Mouse (Mus musculus) large intestine, adult 2 months (tissue): ENCODE measurements around the gene Gucy2g. TPM values are rescaled to one million over a fixed set of nuclear protein-coding genes. Genes with fewer than 3 reads are reported as not detected.
"Not testable (repeated sequence)": the region's sequence is repeated elsewhere in the genome, so short reads cannot be mapped to it uniquely, and the experiment has no call there.

Source experiments
- DNase-seq: peaks from one replicate; pipeline ENCODE4 v3.0.0-alpha.2; 2012; ENCODE audit warnings: low read depth, low spot score
- WGBS: fragments of 180-500 bp; shearing (Covaris S2); methylation state at CpG from one replicate; pipeline ENCODE4 v1.1.7; 2018; 5-methylcytosine and 5-hydroxymethylcytosine counted together
- polyA plus RNA-seq: library from polyadenylated mRNA; depleted of rRNA; stranded (reverse); fragments of >200 nt; gene quantifications from 2 replicates; pipeline ENCODE4 v1.2.3, GENCODE M21; 2012; rRNA removed

The Gucy2g gene
- polyA plus RNA-seq, 1 experiment = 0.04 TPM

DNA sequence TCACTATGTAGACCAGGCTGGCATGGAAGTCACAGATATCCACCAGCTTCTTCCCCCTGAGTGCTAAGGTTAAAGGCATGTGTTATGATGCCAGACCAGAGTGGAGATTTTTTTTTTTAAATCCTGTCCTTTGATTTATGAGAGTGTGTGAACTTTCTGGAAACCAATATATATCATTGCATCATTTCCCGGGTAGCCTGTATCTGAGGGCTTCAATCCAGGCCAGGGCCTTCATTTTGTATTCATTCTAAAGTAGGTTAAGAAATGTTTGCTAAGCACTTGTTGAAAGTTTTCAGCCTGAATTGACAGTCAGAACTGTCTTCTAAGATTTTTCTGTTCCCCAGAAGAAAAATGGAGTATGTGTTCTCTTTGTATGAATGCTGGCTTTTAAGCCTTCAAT, 69.5 kb downstream of the Gucy2g start:
- 57% methylated on average over 1 of the region's 1 CpGs for WGBS
- DNase-seq = no peak

DNA sequence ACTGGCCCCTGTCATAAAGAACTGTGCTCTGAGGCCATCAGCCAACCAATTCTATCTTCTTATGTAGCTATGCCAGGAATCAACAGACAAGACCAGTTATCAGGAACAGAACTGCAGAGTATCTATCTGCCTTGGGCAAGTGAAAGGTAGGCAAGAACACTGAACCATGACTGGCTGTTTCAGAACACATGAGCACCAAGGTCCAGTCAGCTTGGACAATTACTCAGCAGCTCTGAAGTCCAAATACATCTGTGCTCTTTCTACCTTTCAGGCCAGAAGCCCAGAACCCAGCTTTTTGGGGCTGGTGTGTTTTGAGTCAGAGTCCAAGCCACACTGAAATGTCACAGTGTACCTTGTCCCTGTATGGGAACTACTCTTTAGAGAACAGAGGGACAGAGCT, 70.6 kb downstream of the Gucy2g start:
- DNase-seq = no peak

DNA sequence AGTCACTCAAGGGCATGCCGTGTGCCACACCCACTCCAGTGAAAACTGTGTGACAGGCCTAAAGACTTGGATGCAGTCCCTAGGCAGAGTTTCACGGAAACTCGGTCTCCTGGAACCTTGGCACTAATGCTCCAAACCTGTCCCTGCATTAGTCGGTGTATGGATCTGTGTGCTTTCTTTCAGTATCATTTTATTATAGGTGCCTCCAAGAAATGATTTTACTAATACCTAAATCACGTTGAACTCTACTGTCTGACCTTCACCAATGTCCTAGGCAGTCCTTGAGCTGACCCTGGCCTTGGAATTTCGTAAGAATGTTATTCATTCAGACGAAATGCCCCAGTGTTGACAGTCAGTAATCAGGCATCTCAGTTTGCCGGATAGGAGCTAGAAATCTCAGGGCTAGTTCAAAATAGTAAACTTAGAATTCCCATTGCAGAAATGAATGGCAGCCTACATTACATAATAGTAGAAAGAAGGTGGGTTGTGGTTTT, 71.8 kb downstream of the Gucy2g start:
- 94% methylated on average over 8 of the region's 8 CpGs for WGBS
- DNase-seq = not testable (repeated sequence)

DNA sequence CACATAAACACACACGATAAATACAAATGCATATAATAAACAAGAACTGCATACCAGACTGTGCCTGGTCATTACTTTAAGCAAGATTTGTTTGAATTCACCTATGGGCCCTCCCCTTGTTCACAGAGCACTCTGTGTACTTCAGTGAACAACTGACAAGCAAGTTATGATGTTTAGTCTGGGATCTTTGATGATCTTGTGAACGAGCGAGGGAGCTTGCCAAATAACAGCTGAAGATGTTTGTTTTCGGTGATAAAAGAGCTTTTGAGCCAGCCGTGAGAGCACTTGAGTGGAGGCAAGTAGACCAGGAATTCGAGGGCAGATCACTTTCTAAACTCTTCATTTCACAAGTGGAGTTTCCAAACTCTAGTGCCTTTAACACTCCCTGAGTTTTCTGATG, 72.7 kb downstream of the Gucy2g start:
- 9% methylated on average over 6 of the region's 6 CpGs for whole genome bisulfite sequencing
- DNase-seq = no peak

DNA sequence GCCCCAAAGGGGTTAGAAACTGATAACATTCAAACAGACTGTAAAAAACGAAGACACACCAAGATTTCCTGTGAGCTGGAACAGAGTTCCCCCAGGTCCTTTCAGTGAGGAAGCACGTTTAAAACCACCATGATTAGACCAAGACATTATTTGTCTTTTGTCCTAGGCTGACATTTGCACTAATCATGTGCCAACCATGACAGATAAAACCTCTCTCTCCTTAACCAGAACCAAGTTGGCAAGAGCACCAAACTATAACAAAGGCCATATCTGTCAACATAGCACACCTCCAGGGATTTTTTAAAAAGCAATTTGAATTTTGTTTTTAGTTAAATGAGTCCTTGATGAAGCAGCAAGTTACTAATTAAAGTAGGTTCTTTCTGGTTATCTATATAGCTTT, 73.3 kb downstream of the Gucy2g start:
- no peak for DNase-seq
- 50% methylated on average over 2 of the region's 2 CpGs for WGBS

DNA sequence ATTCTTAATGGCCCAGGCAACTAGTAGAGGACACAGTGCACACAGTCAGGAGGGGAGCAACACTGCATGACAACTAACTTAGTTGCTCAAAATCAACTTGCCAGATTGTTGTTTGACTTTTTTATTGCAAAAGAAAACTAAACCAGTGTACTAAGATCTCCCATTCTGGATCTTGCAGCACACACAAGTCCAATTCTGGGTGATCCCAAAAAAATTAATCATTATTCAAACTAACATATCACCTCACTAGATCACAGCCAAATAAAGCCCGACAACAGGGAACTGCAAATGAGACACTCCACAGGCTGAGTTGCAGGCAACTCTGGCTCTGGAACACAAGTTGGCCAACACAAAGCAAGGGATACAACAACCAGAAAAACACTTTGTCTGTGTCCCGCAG, 74.3 kb downstream of the Gucy2g start:
- WGBS = 84% methylated on average over 2 of the region's 2 CpGs
- no peak for DNase-seq

DNA sequence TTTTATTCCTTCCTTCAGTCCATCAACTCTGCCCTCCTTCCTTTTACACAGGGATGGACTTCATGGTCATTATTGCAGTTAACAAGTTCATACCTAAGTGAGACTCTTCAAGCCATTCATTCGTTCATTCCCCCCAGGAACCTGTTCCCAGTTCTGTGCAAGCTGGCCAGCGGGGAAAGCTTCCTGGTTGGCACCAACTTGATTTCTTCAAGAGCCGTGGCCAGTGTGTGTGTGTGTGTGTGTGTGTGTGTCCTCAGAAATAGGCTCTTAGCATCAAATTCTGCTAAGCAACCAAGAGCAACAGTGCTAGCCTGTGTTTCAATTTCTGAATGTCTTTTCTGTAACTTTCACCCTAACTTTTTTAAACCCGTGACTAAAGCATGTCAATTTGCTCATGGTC, 75.1 kb downstream of the Gucy2g start:
- 54% methylated on average over 4 of the region's 4 CpGs for WGBS
- no peak for DNase-seq

DNA sequence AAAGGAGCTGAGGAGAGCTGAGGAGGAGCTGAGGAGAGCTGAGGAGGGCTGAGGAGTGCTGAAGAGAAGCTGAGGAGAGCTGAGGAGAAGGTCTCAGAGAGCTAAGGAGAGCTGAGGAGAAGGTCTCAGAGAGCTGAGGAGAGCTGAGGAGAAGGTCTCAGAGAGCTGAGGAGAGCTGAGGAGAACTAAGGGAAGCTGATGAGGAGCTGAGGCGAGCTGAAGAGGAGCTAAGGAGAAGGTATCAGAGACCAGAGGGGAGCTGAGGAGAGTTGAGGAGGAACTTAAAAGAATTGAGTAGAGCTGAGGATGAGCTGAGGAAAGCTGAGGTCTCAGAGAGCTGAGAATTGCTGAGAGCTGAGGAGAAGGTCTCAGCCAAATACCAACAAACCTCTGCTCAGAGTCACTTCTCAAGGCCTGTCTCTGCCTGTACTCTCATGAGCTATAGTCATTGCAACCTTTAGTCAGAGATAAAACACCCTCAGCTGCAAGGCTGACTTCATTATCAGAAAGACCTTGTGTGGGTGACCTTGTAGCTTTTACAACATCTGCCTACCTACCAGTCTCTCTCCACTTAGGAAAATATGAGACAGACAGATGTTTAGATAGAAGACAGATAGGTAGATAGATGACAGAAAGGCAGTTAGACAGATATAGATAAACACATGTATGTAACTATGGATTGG, 75.7 kb downstream of the Gucy2g start:
- WGBS = 81% methylated on average over 1 of the region's 1 CpGs
- no peak for DNase-seq

DNA sequence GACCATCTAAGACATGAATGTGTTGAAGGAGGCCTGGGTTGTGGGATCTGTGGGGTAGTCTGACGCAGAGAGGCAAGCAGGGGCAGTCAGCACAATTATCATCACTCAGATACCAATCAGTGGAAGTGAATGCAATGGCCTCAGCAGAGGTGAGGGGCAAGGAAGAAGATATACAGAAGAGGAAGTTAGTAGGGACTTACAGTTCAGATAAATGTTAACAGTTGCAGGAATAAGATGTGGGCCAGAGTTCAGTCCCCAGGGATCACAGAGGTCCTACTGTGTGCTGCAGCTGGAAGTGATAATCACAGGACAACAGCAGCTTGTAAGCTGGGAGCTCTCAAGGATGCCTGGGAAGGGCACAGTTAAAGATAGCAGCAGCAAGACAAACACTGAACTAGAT, 76.9 kb downstream of the Gucy2g start:
- WGBS = 86% methylated on average over 1 of the region's 1 CpGs

DNA sequence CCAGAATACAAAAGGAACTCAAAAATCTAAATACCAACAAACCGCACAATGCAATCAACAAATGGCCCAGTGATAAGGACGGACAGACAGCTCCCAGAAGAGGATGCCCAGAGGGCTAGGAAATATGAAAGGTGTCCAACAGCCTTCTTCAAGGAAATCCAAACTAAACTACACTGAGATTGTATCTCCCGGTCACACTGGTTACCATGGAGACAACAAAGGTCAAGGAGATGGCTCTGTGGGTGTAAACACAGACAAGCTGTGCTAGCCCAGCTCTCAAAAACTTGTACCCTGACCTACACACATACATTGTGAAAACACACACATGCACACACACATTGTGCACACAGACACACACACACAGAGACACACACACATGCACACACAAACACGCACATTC, 78.8 kb downstream of the Gucy2g start:
- DNase-seq = no peak
- 77% methylated on average over 4 of the region's 4 CpGs for WGBS

More for the DNA sequence above, 76.9 kb downstream of the Gucy2g start:
- no peak for DNase-seq

DNA sequence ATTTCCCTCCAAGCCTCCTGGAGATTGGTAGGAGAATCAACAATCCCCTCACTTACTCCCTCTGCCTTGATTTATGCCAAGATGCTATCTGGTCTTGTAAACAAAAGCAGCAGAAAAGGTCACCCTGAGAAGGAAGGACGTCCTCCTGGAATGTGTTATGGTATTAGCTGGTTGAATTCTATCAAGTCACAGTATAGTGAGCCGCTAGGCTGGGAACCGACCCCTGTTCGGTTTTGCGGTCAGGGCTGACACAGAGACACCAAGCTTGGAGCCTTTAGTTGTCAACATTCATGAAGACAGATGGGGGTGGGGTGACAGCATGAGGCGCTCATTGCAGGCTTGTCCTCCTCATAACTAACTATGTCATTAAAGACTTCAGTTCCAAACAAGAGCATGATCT, 81.2 kb downstream of the Gucy2g start:
- WGBS = 71% methylated on average over 6 of the region's 6 CpGs
- DNase-seq = no peak

DNA sequence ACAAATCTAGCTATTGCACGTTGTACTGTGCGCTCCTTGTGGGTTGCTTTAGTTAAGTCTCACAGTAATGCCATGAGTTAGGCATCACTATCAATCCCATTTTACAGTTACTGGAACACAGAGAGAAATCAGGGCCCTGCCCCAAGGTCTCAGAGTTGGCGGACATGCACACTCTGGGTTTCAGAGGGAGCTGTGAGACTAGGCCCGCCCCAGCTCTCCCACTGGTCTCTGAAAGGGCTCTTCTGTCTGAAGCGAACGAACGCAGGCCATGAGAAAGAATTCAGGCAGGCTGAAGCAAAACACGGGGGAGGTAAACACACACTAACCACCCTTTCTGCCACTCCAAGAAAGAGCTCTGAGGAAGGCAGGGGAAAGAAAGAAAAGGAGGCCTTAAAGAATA, 82.4 kb downstream of the Gucy2g start:
- 82% methylated on average over 8 of the region's 8 CpGs for WGBS
- DNase-seq = no peak

DNA sequence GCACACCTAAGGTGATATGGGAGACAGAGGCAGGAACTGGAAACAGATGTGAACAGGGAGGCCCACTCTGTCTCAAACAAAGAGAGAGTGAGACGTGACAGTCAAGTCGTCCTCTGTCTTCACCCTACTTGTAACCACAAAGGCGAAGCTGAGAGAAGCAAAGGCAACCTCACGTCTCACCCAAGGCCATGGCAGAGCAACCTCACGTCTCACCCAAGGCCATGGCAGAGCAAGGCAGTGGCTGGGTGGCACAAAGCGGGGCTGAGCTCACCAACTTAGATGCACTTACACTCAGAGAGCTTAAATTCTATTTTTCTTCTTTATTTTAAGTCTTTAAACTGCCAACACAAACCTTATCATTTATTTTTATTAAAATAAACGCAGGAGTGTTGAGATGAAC, 84.0 kb downstream of the Gucy2g start:
- DNase-seq = no peak
- WGBS = 88% methylated on average over 7 of the region's 7 CpGs

DNA sequence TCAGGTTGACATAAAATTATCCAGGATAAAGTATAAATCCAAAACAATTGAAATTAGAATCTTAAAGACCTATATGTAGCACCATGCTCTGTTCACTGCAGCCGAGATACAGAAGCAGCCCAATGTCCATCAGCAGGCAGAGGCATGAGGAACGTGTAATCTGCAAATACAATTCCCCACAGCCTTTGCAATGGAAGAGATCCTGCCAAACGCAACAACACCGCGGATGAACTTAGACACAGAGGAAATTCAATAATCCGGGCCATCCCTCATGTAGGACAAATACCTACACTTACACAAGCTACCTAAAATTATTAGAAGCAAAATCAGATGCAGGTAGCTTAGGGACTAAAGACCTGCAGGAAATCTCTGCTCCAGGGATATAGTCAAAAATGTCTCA, 88.1 kb downstream of the Gucy2g start:
- 79% methylated on average over 6 of the region's 6 CpGs for WGBS
- DNase-seq = no peak

DNA sequence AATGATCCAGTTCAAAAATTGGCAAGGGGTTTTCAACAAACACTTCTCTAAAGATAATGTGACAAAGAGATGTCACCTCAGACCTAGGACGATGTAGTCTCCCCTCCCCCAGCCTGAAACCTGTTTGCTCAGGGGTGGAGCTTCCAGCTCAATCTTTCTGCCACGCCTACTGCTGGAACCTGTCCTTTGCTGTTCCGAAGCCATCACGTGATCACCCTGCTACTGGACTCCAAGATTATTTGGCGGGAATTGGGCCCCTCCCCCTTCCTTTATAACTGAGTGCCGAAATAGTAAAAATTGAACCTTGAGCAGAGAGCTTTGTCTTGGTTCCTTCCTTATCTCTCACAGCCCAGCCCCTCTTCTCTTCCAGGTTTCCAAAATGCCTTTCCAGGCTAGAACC, 88.8 kb downstream of the Gucy2g start:
- DNase-seq = not testable (repeated sequence)
- WGBS = 24% methylated on average over 6 of the region's 6 CpGs

DNA sequence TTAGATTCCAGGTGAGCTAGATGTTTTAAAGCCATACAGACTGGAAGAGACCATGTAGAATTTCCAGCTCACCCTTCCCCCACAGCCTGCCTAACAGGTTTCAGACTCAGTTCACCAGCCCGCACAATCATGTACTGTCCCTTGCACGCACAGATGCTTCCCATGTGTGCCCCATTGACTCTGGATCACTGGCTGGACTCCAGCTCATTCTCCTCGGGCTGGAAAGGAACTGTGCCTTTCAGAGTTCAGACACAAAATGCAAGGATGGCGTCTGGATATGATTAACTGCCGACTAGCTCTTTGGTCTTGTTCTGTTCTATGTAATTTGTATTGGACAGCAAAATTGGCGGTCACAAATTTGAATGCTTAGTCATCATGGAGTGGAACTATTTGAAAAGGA, 91.4 kb downstream of the Gucy2g start:
- 77% methylated on average over 6 of the region's 6 CpGs for WGBS
- no peak for DNase-seq

DNA sequence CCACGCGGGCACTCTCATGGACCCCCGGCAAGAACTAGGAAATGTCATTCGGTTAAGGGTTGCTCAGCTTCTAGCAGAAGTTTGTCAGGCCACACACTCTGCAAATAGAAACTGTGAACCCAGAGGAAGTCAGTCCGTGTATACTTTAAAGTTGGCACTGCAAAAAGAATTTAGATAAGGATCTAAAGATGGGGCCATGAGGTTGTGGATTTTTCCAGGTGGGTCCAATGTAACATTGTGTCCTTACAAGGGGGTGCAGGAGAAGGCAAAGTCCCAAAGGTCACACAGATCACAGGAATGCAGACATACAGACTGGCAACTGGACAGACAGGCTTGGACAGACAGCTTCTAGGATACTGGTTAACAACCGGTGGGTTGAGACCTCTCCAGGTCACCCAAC, 92.9 kb downstream of the Gucy2g start:
- no peak for DNase-seq
- 26% methylated on average over 6 of the region's 6 CpGs for whole genome bisulfite sequencing

Other genes with a start within 250 kb of the Gucy2g start
- 7.5 and 11.3 TPM in 2 replicates for gene Gpam, start 114.0 kb downstream of the Gucy2g start, polyA plus RNA-seq
- not detected in 2 replicates for gene Tectb, start 60.5 kb downstream of the Gucy2g start, polyA plus RNA-seq
- 170 and 615 TPM in 2 replicates for gene Acsl5, start 10.7 kb upstream of the Gucy2g start, polyA plus RNA-seq
- 14.7 and 15.4 TPM in 2 replicates for gene Zdhhc6, start 74.8 kb upstream of the Gucy2g start, polyA plus RNA-seq
- 7.8 and 10.9 TPM in 2 replicates for gene Vti1a, start 75.1 kb upstream of the Gucy2g start, polyA plus RNA-seq